Mouse (Mus musculus): ENCODE measurements around the gene Iffo2. TPM values are rescaled to one million over a fixed set of nuclear protein-coding genes. Genes with fewer than 3 reads are reported as not detected.

Gene Iffo2
- polyA plus RNA-seq, 2 experiments = 5.8 to 8.8 TPM

DNA sequence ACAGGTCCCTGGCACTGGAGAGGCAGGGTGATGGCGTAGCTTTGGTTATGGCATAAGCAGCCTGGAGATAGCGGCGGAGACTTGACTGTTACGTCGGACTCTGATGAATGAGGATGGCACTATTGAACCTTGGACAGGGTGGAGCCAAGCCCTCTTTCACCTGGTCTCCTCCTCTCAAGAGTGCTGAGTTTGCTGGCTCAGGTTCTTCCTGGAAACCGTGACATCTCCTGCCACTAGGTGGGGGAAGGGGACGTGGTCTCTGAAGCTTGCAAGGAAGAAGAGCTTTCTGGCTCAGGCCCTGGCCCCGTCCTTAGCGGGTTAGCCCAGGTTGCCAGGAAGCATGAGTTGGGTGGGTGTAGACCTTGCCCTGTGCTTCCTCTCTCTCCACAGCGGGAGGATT is 99.8 kb downstream of the Iffo2 start:
- WGBS = 74% methylated on average over 10 of the region's 10 CpGs
- H3K4me3 ChIP-seq (replicated peaks; ENCODE audit: low read length) = no peak overlapping the region

GRCm38 (mm10) chr4:139631141-139631540 is 100.8 kb downstream of the Iffo2 start:
- H3K9me3 ChIP-seq (ENCODE audit: control insufficient read depth, low read length) = no peaks in the 10 kb centered on the region
- ATAC-seq (ENCODE audit: low FRiP score, low read depth) (no peak), DNase-seq (ENCODE audit: low spot score) (no peak)
- H3K9ac ChIP-seq (ENCODE audit: low read depth, low read length, severe bottlenecking) = no peak overlapping the region
- no peak overlapping the region for H3K4me3 ChIP-seq (replicated peaks; ENCODE audit: low read length)
- H3K4me2 ChIP-seq (replicated peaks; ENCODE audit: low read depth, low read length, severe bottlenecking) = no peak overlapping the region
- 66% methylated on average over 5 of the region's 5 CpGs for WGBS
- H3K36me3 ChIP-seq (ENCODE audit: control insufficient read depth, insufficient read depth, low read length) = peaks cover 7% of the 10 kb centered on the region; the same call in 1 of the 2 replicates
- no peak for TF ChIP-seq POLR2A (IDR thresholded peaks at IDR 0.05; ENCODE audit: borderline replicate concordance, extremely low read depth, insufficient read depth, insufficient read length)
- no peaks in the 10 kb centered on the region for H3K4me1 ChIP-seq (ENCODE audit: control insufficient read depth, insufficient read depth, low read length)
- no peak overlapping the region for H3K27ac ChIP-seq (replicated peaks; ENCODE audit: low read depth, low read length)
- no peaks in the 10 kb centered on the region for H3K27me3 ChIP-seq (ENCODE audit: control insufficient read depth, insufficient read depth, low read length)

More for the DNA sequence above, 99.8 kb downstream of the Iffo2 start:
- TF ChIP-seq POLR2A (IDR thresholded peaks at IDR 0.05; ENCODE audit: borderline replicate concordance, extremely low read depth, insufficient read depth, insufficient read length) = no peak
- H3K9me3 ChIP-seq (ENCODE audit: control insufficient read depth, low read length) = no peaks in the 10 kb centered on the region
- no peak for DNase-seq (ENCODE audit: low spot score)
- no peaks in the 10 kb centered on the region for H3K36me3 ChIP-seq (ENCODE audit: control insufficient read depth, insufficient read depth, low read length)
- no peaks in the 10 kb centered on the region for H3K4me1 ChIP-seq (ENCODE audit: control insufficient read depth, insufficient read depth, low read length)
- H3K9ac ChIP-seq (ENCODE audit: low read depth, low read length, severe bottlenecking) = no peak overlapping the region
- no peaks in the 10 kb centered on the region for H3K27me3 ChIP-seq (ENCODE audit: control insufficient read depth, insufficient read depth, low read length)
- no peak overlapping the region for H3K27ac ChIP-seq (replicated peaks; ENCODE audit: low read depth, low read length)
- ATAC-seq (ENCODE audit: low FRiP score, low read depth) = no peak
- H3K4me2 ChIP-seq (replicated peaks; ENCODE audit: low read depth, low read length, severe bottlenecking) = no peak overlapping the region

DNA sequence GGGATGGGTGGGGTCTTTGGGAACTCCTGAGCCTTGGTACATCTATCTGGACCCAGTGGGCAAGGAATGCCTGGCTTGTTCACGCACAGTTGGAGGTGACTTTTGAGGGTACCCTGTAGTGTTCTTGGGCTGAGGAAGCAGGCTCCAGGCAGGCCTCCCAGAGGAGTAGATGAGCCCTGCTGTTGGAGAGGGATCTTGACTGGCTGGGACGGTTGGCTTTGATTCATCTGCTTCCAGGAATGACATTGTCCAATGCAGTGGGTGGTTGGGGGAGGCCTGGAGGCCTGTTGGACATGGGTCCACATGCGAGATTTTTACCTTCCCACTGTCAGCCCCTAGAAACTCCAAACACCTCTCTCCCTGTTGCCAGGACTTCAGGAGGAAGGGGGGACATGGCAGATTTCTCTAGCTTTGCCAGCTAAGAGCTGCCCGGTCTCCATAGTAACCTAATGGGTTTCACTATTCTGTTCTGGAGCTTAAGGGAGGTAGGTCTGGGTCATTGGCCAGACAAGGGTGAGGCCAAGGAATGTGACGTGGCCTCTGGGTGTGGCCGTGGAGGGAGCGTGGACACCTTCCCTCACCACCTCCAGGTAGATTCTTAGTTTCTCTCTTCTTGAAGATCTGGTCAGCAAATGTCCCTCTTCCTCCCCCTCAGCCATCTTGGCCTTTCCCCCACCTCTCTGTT is 101.4 kb downstream of the Iffo2 start:
- WGBS = 89% methylated on average over 7 of the region's 7 CpGs
- ATAC-seq (ENCODE audit: low FRiP score, low read depth) (no peak), DNase-seq (ENCODE audit: low spot score) (no peak)
- Histone ChIP-seq H3K4me2 (replicated peaks; ENCODE audit: low read depth, low read length, severe bottlenecking) (no peak overlapping the region), H3K4me3 (replicated peaks; ENCODE audit: low read length) (no peak overlapping the region), H3K27ac (replicated peaks; ENCODE audit: low read depth, low read length) (no peak overlapping the region), H3K36me3 (ENCODE audit: control insufficient read depth, insufficient read depth, low read length) (peaks cover 7% of the 10 kb centered on the region; the same call in 1 of the 2 replicates), H3K4me1 (ENCODE audit: control insufficient read depth, insufficient read depth, low read length) (no peaks in the 10 kb centered on the region), H3K27me3 (ENCODE audit: control insufficient read depth, insufficient read depth, low read length) (no peaks in the 10 kb centered on the region), H3K9me3 (ENCODE audit: control insufficient read depth, low read length) (no peaks in the 10 kb centered on the region), H3K9ac (ENCODE audit: low read depth, low read length, severe bottlenecking) (no peak overlapping the region)
- TF ChIP-seq POLR2A (IDR thresholded peaks at IDR 0.05; ENCODE audit: borderline replicate concordance, extremely low read depth, insufficient read depth, insufficient read length) = no peak

GRCm38 (mm10) chr4:139632254-139632580 is 101.9 kb downstream of the Iffo2 start:
- Histone ChIP-seq H3K9me3 (ENCODE audit: control insufficient read depth, low read length) (no peaks in the 10 kb centered on the region), H3K27me3 (ENCODE audit: control insufficient read depth, insufficient read depth, low read length) (no peaks in the 10 kb centered on the region), H3K4me1 (ENCODE audit: control insufficient read depth, insufficient read depth, low read length) (no peaks in the 10 kb centered on the region), H3K36me3 (ENCODE audit: control insufficient read depth, insufficient read depth, low read length) (peaks cover 11% of the 10 kb centered on the region; the same call in 1 of the 2 replicates), H3K4me2 (replicated peaks; ENCODE audit: low read depth, low read length, severe bottlenecking) (no peak overlapping the region), H3K9ac (ENCODE audit: low read depth, low read length, severe bottlenecking) (no peak overlapping the region), H3K4me3 (replicated peaks; ENCODE audit: low read length) (no peak overlapping the region), H3K27ac (replicated peaks; ENCODE audit: low read depth, low read length) (no peak overlapping the region)
- DNase-seq (ENCODE audit: low spot score) (no peak), ATAC-seq (ENCODE audit: low FRiP score, low read depth) (no peak)
- WGBS = 83% methylated on average over 10 of the region's 10 CpGs
- TF ChIP-seq POLR2A (IDR thresholded peaks at IDR 0.05; ENCODE audit: borderline replicate concordance, extremely low read depth, insufficient read depth, insufficient read length) = no peak

DNA sequence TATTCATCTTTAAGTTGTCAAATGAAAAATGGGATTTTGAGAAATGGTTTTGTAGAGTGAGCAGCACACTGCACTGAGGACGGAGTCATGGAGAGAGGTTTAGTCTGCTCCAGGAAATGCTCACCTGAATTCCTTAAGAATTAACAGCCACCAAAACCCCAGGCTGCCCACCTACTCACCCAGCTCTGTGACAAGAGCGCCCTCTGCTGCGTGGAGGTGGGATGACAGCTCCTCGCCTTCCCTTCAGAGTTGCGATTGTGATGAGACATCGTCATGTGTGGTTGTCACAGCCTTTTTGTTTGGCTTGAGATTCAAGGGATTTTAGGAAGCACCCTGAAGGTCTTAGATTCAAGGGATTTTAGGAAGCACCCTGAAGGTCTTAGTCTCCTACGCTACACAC is 106.0 kb downstream of the Iffo2 start:
- H3K9me3 ChIP-seq (ENCODE audit: control insufficient read depth, low read length) = no peaks in the 10 kb centered on the region
- no peak overlapping the region for H3K27ac ChIP-seq (replicated peaks; ENCODE audit: low read depth, low read length)
- H3K4me3 ChIP-seq (replicated peaks; ENCODE audit: low read length) = no peak overlapping the region
- peaks cover 2% of the 10 kb centered on the region; the same call in 1 of the 2 replicates for H3K27me3 ChIP-seq (ENCODE audit: control insufficient read depth, insufficient read depth, low read length)
- 0 out of 2 replicates have a peak, but pooled peaks cover under 1% of the 10 kb centered on the region for H3K4me1 ChIP-seq (ENCODE audit: control insufficient read depth, insufficient read depth, low read length)
- H3K36me3 ChIP-seq (ENCODE audit: control insufficient read depth, insufficient read depth, low read length) = peaks cover 14% of the 10 kb centered on the region; the same call in 1 of the 2 replicates
- TF ChIP-seq POLR2A (IDR thresholded peaks at IDR 0.05; ENCODE audit: borderline replicate concordance, extremely low read depth, insufficient read depth, insufficient read length) = no peak
- no peak overlapping the region for H3K9ac ChIP-seq (ENCODE audit: low read depth, low read length, severe bottlenecking)
- H3K4me2 ChIP-seq (replicated peaks; ENCODE audit: low read depth, low read length, severe bottlenecking) = no peak overlapping the region
- DNase-seq (ENCODE audit: low spot score) (peak; percentile 45), ATAC-seq (ENCODE audit: low FRiP score, low read depth) (no peak)
- WGBS = 21% methylated on average over 7 of the region's 7 CpGs

Measured in limb, embryonic 14.5 days (tissue).